Mouse (Mus musculus) Patski (cell line): ENCODE measurements at regions not wholly inside any gene's neighbourhood (a gene's known extent, or its start where the extent isn't known, plus 50 kb on each side); places are given as distances from the start of the nearest gene placed in this dataset.

Experiments used
- ATAC-seq: fragments of 100-300 bp; one replicate; pipeline ENCODE4 v1.8.0; 2021
- CTCF ChIA-PET: fragments of 350-600 bp; sonication (Branson Sonifier 250); formaldehyde crosslinking; loops from one replicate; lab custom pipeline; 2022; ENCODE audit warnings: inconsistent platforms; lab: Charles Lee
- POLR2A ChIA-PET: fragments of 350-600 bp; sonication (Branson Sonifier 250); formaldehyde crosslinking; loops from one replicate; lab custom pipeline; 2022; ENCODE audit warnings: antibody characterized with exemption, inconsistent platforms; lab: Charles Lee
- DNase-seq: peaks from one replicate; pipeline ENCODE4 v3.0.0-alpha.2; 2011; ENCODE audit warnings: low read depth, low spot score
- H3K27me3 ChIP-seq: fragments of 371-371 bp; one replicate; pipeline ENCODE4 v1.5.1; 2021
- CTCF ChIP-seq: fragments of 100-300 bp; IDR thresholded peaks from one replicate; pipeline ENCODE4 v1.5.1; 2021
- in situ Hi-C: fragments of 300-500 bp; cut with MboI; formaldehyde crosslinking; loops from 3 replicates; pipeline ENCODE4 v1.11.1; 2018; ENCODE audit warnings: low pct_unique_long_range_greater_than_20kb, mixed read lengths

GRCm38 (mm10) chr4:64207118-64207868 is 160.5 kb upstream of the Tnc start:
- ChIA-PET CTCF (no interaction called here), POLR2A (no interaction called here)
- no peak for ATAC-seq
- no peak for DNase-seq
- in situ Hi-C loops, result no loop called here
- no peak for TF ChIP-seq CTCF
- H3K27me3 ChIP-seq, result no peaks in the 10 kb centered on the region

- in situ Hi-C loops, result no loop called here
- ATAC-seq (no peak), DNase-seq (no peak)
- no peak for TF ChIP-seq CTCF
- ChIA-PET CTCF (no interaction called here), POLR2A (no interaction called here)
- H3K27me3 ChIP-seq, result no peaks in the 10 kb centered on the region
Observed at GRCm38 (mm10) chr4:64200808-64201190, 154.0 kb upstream of the Tnc start.

GRCm38 (mm10) chr4:64200151-64200807 is 153.5 kb upstream of the Tnc start:
- no peak for TF ChIP-seq CTCF
- ChIA-PET CTCF (no interaction called here), POLR2A (no interaction called here)
- no peaks in the 10 kb centered on the region for H3K27me3 ChIP-seq
- ATAC-seq (no peak), DNase-seq (no peak)
- in situ Hi-C loops, result no loop called here

- DNase-seq, result no peak
- no peak for TF ChIP-seq CTCF
- in situ Hi-C loops, result no loop called here
Observed at GRCm38 (mm10) chr4:64184986-64185385, 138.2 kb upstream of the Tnc start.

GRCm38 (mm10) chr4:64175938-64176337 is 129.1 kb upstream of the Tnc start:
- no peak for DNase-seq
- no peak for ATAC-seq

More at GRCm38 (mm10) chr4:64184986-64185385, 138.2 kb upstream of the Tnc start:
- no peak for ATAC-seq
- ChIA-PET POLR2A (no interaction called here), CTCF (interaction anchor here (2.0 kb wide), 1 partner anchor 9 kb away, joined by 5 read pairs; no protein-coding TSS in a partner anchor)
- H3K27me3 ChIP-seq, result no peaks in the 10 kb centered on the region

GRCm38 (mm10) chr4:64171476-64171875 is 124.7 kb upstream of the Tnc start:
- ChIA-PET POLR2A (interaction anchor here (0.7 kb wide), 1 partner anchor 84 kb away, joined by 3 read pairs; no protein-coding TSS in a partner anchor), CTCF (no interaction called here)
- ATAC-seq (no peak), DNase-seq (no peak)
- in situ Hi-C loops, result no loop called here
- no peak for TF ChIP-seq CTCF
- no peaks in the 10 kb centered on the region for H3K27me3 ChIP-seq

More at GRCm38 (mm10) chr4:64175938-64176337, 129.1 kb upstream of the Tnc start:
- ChIA-PET POLR2A (no interaction called here), CTCF (interaction anchor here (1.5 to 1.6 kb wide), 2 partner anchors 9 to 11 kb away, joined by 4 to 5 read pairs; no protein-coding TSS in a partner anchor)
- no peaks in the 10 kb centered on the region for H3K27me3 ChIP-seq
- no peak for TF ChIP-seq CTCF
- in situ Hi-C loops, result no loop called here

- TF ChIP-seq CTCF, result no peak
- in situ Hi-C loops, result no loop called here
- CTCF ChIA-PET, result no interaction called here
- H3K27me3 ChIP-seq, result no peaks in the 10 kb centered on the region
- POLR2A ChIA-PET, result no interaction called here
- DNase-seq, result no peak
- ATAC-seq, result no peak
Observed at GRCm38 (mm10) chr4:64148989-64149463, 102.2 kb upstream of the Tnc start.

- TF ChIP-seq CTCF, result no peak
- ChIA-PET POLR2A (no interaction called here), CTCF (no interaction called here)
- no peak for ATAC-seq
- DNase-seq, result peak; percentile 41
- in situ Hi-C loops, result no loop called here
- no peaks in the 10 kb centered on the region for H3K27me3 ChIP-seq
Observed at GRCm38 (mm10) chr4:64145924-64146323, 99.1 kb upstream of the Tnc start.

- POLR2A ChIA-PET, result interaction anchor here (0.5 kb wide), 1 partner anchor 145 kb away, joined by 6 read pairs; no protein-coding TSS in a partner anchor
- no peak for DNase-seq
- in situ Hi-C loops, result no loop called here
- CTCF ChIA-PET, result interaction anchor here (1.0 kb wide), 1 partner anchor 12 kb away, joined by 3 read pairs; no protein-coding TSS in a partner anchor
- no peak for TF ChIP-seq CTCF
- no peaks in the 10 kb centered on the region for H3K27me3 ChIP-seq
- no peak for ATAC-seq
Observed at GRCm38 (mm10) chr4:64142963-64143362, 96.1 kb upstream of the Tnc start.

- in situ Hi-C loops, result no loop called here
- no peak for TF ChIP-seq CTCF
- ChIA-PET CTCF (no interaction called here), POLR2A (interaction anchor here (0.5 to 0.6 kb wide), 2 partner anchors 144 to 233 kb away, joined by 3 to 6 read pairs; no protein-coding TSS in a partner anchor)
- DNase-seq (no peak), ATAC-seq (no peak)
- H3K27me3 ChIP-seq, result no peaks in the 10 kb centered on the region
Observed at GRCm38 (mm10) chr4:64142356-64142787, 95.6 kb upstream of the Tnc start.

GRCm38 (mm10) chr4:64139836-64140235 is 93.0 kb upstream of the Tnc start:
- ChIA-PET POLR2A (no interaction called here), CTCF (no interaction called here)
- DNase-seq (peak; percentile 35), ATAC-seq (no peak)
- in situ Hi-C loops, result no loop called here
- TF ChIP-seq CTCF, result no peak
- no peaks in the 10 kb centered on the region for H3K27me3 ChIP-seq
